Mouse (Mus musculus) heart, embryonic 14.5 days (tissue): ENCODE results near the gene Fzd9. TPM values are rescaled to one million over a fixed set of nuclear protein-coding genes. Genes with fewer than 3 reads are reported as not detected.
"Not testable (repeated sequence)": the region's sequence is repeated elsewhere in the genome, so short reads cannot be mapped to it uniquely, and the experiment has no call there.

ENCODE experiments used
- ATAC-seq: fragments of 200-750 bp; cut with Nextera tagmentation; 2 replicates; pipeline ENCODE4 v1.8.0; 2017; ENCODE audit warnings: low read depth, moderate TSS enrichment; ENCODE audit not compliant: insufficient number of reproducible peaks, insufficient read depth, low FRiP score
- H3K27ac ChIP-seq, 2 experiments: fragments of 200-500 bp in 1 of 2; fragments of 300-500 bp in 1 of 2; sonication (generic) in 1 of 2; replicated peaks in 1 of 2; 2 replicates each; pipeline ENCODE4 v1.5.1; 2012 to 2014; ENCODE audit warnings: low read depth in 2 of 2, low read length in 2 of 2, control low read depth in 1 of 2, mild to moderate bottlenecking in 1 of 2, mixed read lengths in 1 of 2; ENCODE audit not compliant: control insufficient read depth in 1 of 2, insufficient read depth in 1 of 2
- H3K27me3 ChIP-seq: fragments of 300-500 bp; sonication (generic); 2 replicates; pipeline ENCODE4 v1.6.1; 2014; ENCODE audit warnings: mild to moderate bottlenecking, low read length, control low read depth; ENCODE audit not compliant: control insufficient read depth, insufficient read depth
- H3K36me3 ChIP-seq: fragments of 300-500 bp; sonication (generic); 2 replicates; pipeline ENCODE4 v1.6.1; 2014; ENCODE audit warnings: mild to moderate bottlenecking, control low read depth, low read length, mixed read lengths; ENCODE audit not compliant: control insufficient read depth, insufficient read depth
- H3K4me1 ChIP-seq, 2 experiments: fragments of 200-500 bp in 1 of 2; fragments of 300-500 bp in 1 of 2; sonication (generic) in 1 of 2; 2 replicates each; pipeline ENCODE4 v1.6.1; 2012 to 2014; ENCODE audit warnings: low read length in 2 of 2, control low read depth in 1 of 2, mixed read lengths in 1 of 2; ENCODE audit not compliant: control insufficient read depth in 2 of 2, insufficient read depth in 2 of 2
- H3K4me2 ChIP-seq: fragments of 300-500 bp; sonication (generic); 2 replicates; pipeline ENCODE4 v1.6.1; 2014; ENCODE audit warnings: mild to moderate bottlenecking, low read length
- H3K4me3 ChIP-seq, 2 experiments: fragments of 200-500 bp in 1 of 2; fragments of 300-500 bp in 1 of 2; sonication (generic) in 1 of 2; 2 replicates each; pipeline ENCODE4 v1.5.1; 2012 to 2014; ENCODE audit warnings: low read length in 2 of 2, mild to moderate bottlenecking in 2 of 2, control low read depth in 1 of 2, low read depth in 1 of 2, moderate library complexity in 1 of 2; ENCODE audit not compliant: control insufficient read depth in 1 of 2, insufficient read depth in 1 of 2
- H3K9ac ChIP-seq: fragments of 300-500 bp; sonication (generic); 2 replicates; pipeline ENCODE4 v1.6.1; 2014; ENCODE audit warnings: mild to moderate bottlenecking, low read length
- H3K9me3 ChIP-seq: fragments of 300-500 bp; sonication (generic); 2 replicates; pipeline ENCODE4 v1.6.1; 2016; ENCODE audit warnings: low read length, control low read depth; ENCODE audit not compliant: control insufficient read depth
- WGBS: fragments of 180-500 bp; shearing (Covaris S2); extraction: QIAGEN DNeasy Blood & Tissue Kit; methylation state at CpG from one replicate; pipeline ENCODE4 v1.1.7; 2014; 5-methylcytosine and 5-hydroxymethylcytosine counted together
- polyA plus RNA-seq: library from polyadenylated mRNA; unstranded; fragments of >200 nt; fragmentation: Nextera tagmentation; extraction: Ambion mirVana; gene quantifications from 2 replicates; pipeline ENCODE4 v1.2.1, GENCODE M21; 2014

Fzd9 gene
- polyA plus RNA-seq, 1 experiment from 2014 or later, result 5.2 TPM

GRCm38 (mm10) chr5:135233166-135233920, 17.7 kb downstream of the Fzd9 start:
- no peak for ATAC-seq
- H3K4me2 ChIP-seq, result no peak overlapping the region
- no peaks in the 10 kb centered on the region for H3K27me3 ChIP-seq
- 84% methylated on average over 8 of the region's 8 CpGs for WGBS
- peaks cover 98% of the 10 kb centered on the region for H3K36me3 ChIP-seq
- H3K4me1 ChIP-seq, result no peaks in the 10 kb centered on the region
- H3K9me3 ChIP-seq, result no peaks in the 10 kb centered on the region
- H3K4me3 ChIP-seq, result no peak overlapping the region
- no peak overlapping the region for H3K9ac ChIP-seq
- no peak overlapping the region for H3K27ac ChIP-seq

GRCm38 (mm10) chr5:135230186-135230585, 20.8 kb downstream of the Fzd9 start:
- H3K4me2 ChIP-seq, result no peak overlapping the region
- no peak for ATAC-seq
- H3K36me3 ChIP-seq, result peaks cover 94% of the 10 kb centered on the region
- 74% methylated on average over 4 of the region's 4 CpGs for WGBS
- no peaks in the 10 kb centered on the region for H3K9me3 ChIP-seq
- H3K27me3 ChIP-seq, result no peaks in the 10 kb centered on the region
- H3K4me3 ChIP-seq, result no peak overlapping the region
- no peak overlapping the region for H3K9ac ChIP-seq
- no peaks in the 10 kb centered on the region for H3K4me1 ChIP-seq
- H3K27ac ChIP-seq, result no peak overlapping the region

- H3K9me3 ChIP-seq, H3K4me2 ChIP-seq, H3K27me3 ChIP-seq, H3K4me1 ChIP-seq, ATAC-seq, H3K4me3 ChIP-seq, H3K9ac ChIP-seq, H3K27ac ChIP-seq: not testable (repeated sequence)
- H3K36me3 ChIP-seq, result peaks cover 93% of the 10 kb centered on the region
- WGBS, result 91% methylated on average over 4 of the region's 4 CpGs
These were observed 25.2 kb downstream of the Fzd9 start for GRCm38 (mm10) chr5:135225879-135226278.

- H3K27me3 ChIP-seq, result no peaks in the 10 kb centered on the region
- no peaks in the 10 kb centered on the region for H3K9me3 ChIP-seq
- no peaks in the 10 kb centered on the region for H3K4me1 ChIP-seq
- no peak overlapping the region for H3K4me2 ChIP-seq
- H3K36me3 ChIP-seq, result peaks cover 94% of the 10 kb centered on the region
- 90% methylated on average over 3 of the region's 3 CpGs for WGBS
- no peak overlapping the region for H3K4me3 ChIP-seq
- H3K27ac ChIP-seq, result no peak overlapping the region
- no peak for ATAC-seq
- H3K9ac ChIP-seq, result no peak overlapping the region
These were observed 26.9 kb downstream of the Fzd9 start for GRCm38 (mm10) chr5:135224169-135224568.

- Histone ChIP-seq H3K4me3 (no peak overlapping the region), H3K36me3 (peaks cover 94% of the 10 kb centered on the region), H3K4me1 (peaks cover 0 to 3% of the 10 kb centered on the region in 2 experiments; a peak in 1 of 4 replicates), H3K27ac (no peak overlapping the region), H3K9ac (no peak overlapping the region), H3K9me3 (no peaks in the 10 kb centered on the region), H3K4me2 (no peak overlapping the region), H3K27me3 (no peaks in the 10 kb centered on the region)
- WGBS, result 87% methylated on average over 7 of the region's 7 CpGs
- no peak for ATAC-seq
These were observed 29.0 kb downstream of the Fzd9 start for GRCm38 (mm10) chr5:135222066-135222465.

- H3K27ac ChIP-seq, result no peak overlapping the region
- H3K36me3 ChIP-seq, result peaks cover 97% of the 10 kb centered on the region
- no peak overlapping the region for H3K9ac ChIP-seq
- no peaks in the 10 kb centered on the region for H3K27me3 ChIP-seq
- no peak overlapping the region for H3K4me3 ChIP-seq
- H3K4me1 ChIP-seq, result peaks cover 0 to 5% of the 10 kb centered on the region in 2 experiments; a peak in 1 of 4 replicates
- no peak for ATAC-seq
- H3K9me3 ChIP-seq, result no peaks in the 10 kb centered on the region
- no peak overlapping the region for H3K4me2 ChIP-seq
These were observed 30.1 kb downstream of the Fzd9 start for GRCm38 (mm10) chr5:135220941-135221340.

GRCm38 (mm10) chr5:135216871-135217270, 34.2 kb downstream of the Fzd9 start:
- H3K36me3 ChIP-seq, result peaks cover 100% of the 10 kb centered on the region
- no peak for ATAC-seq
- 54% methylated on average over 6 of the region's 6 CpGs for WGBS
- H3K27me3 ChIP-seq, result no peaks in the 10 kb centered on the region
- H3K4me2 ChIP-seq, result no peak overlapping the region
- H3K27ac ChIP-seq, result no peak overlapping the region
- H3K4me3 ChIP-seq, result no peak overlapping the region
- no peak overlapping the region for H3K9ac ChIP-seq
- peaks cover 0 to 5% of the 10 kb centered on the region in 2 experiments; a peak in 1 of 4 replicates for H3K4me1 ChIP-seq
- H3K9me3 ChIP-seq, result no peaks in the 10 kb centered on the region

GRCm38 (mm10) chr5:135208197-135208596, 42.8 kb downstream of the Fzd9 start:
- Histone ChIP-seq H3K4me1 (no peaks in the 10 kb centered on the region), H3K27me3 (no peaks in the 10 kb centered on the region), H3K27ac (no peak overlapping the region), H3K4me2 (no peak overlapping the region), H3K4me3 (no peak overlapping the region), H3K9me3 (no peaks in the 10 kb centered on the region), H3K9ac (no peak overlapping the region), H3K36me3 (peaks cover 97% of the 10 kb centered on the region)
- WGBS, result 93% methylated on average over 1 of the region's 1 CpGs
- no peak for ATAC-seq
